Mouse (Mus musculus): Measurements from ENCODE around the gene Aqp9. TPM values are rescaled to one million over a fixed set of nuclear protein-coding genes. Genes with fewer than 3 reads are reported as not detected.
A peak's percentile ranks its signal among the peaks of the same experiment; 100 is the strongest.

Aqp9 gene
- 14.1 and 17.7 TPM in 2 replicates for polyA plus RNA-seq (2011; ENCODE audit: insufficient read depth, insufficient read length, low replicate concordance, missing spikeins)

GRCm38 (mm10) chr9:71168511-71168910, at the start of gene Aqp9:
Gene Aqp9, minus strand, starts transcription at chr9:71168682.
- H3K4me3 ChIP-seq (replicated peaks; ENCODE audit: control insufficient read depth, low read depth, low read length): no peak within 1 kb of the TSS
- 66% methylated on average over 12 of the region's 12 CpGs for WGBS
- peaks cover 9% of the 10 kb centered on the region for H3K4me1 ChIP-seq (ENCODE audit: control insufficient read depth, insufficient read depth, low read length)
- no peak for TF ChIP-seq CTCF (IDR thresholded peaks at IDR 0.05; ENCODE audit: control insufficient read depth, insufficient read depth, low read length)
- no peak for TF ChIP-seq POLR2A (IDR thresholded peaks at IDR 0.05; ENCODE audit: borderline replicate concordance, control insufficient read depth, low read depth, low read length)
- H3K27ac ChIP-seq (ENCODE audit: control insufficient read depth, insufficient read depth, low read depth, low read length, poor library complexity): no peak within 1 kb of the TSS

DNA sequence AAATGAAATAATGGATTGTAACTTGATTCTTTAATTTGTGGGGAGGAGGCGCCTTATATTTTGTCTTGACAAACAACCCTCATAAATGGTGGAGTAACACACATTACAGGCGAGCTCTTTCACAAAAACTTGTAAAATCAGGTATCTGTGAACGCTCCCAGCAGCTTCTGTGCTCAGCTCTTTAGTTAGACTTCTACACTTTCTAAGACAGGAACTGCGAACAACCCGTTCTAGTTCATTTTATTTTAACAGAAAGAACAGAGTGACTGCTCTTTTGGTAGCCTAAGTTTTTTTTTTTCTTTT, 49.3 kb upstream of the Aqp9 start:
- 29% methylated on average over 5 of the region's 5 CpGs for WGBS
- TF ChIP-seq POLR2A (IDR thresholded peaks at IDR 0.05; ENCODE audit: borderline replicate concordance, control insufficient read depth, low read depth, low read length) (no peak), CTCF (IDR thresholded peaks at IDR 0.05; ENCODE audit: control insufficient read depth, insufficient read depth, low read length) (no peak)
- H3K27ac ChIP-seq (ENCODE audit: control insufficient read depth, insufficient read depth, low read depth, low read length, poor library complexity): no peak overlapping the region
- no peak overlapping the region for H3K4me3 ChIP-seq (replicated peaks; ENCODE audit: control insufficient read depth, low read depth, low read length)
- no peaks in the 10 kb centered on the region for H3K4me1 ChIP-seq (ENCODE audit: control insufficient read depth, insufficient read depth, low read length)

DNA sequence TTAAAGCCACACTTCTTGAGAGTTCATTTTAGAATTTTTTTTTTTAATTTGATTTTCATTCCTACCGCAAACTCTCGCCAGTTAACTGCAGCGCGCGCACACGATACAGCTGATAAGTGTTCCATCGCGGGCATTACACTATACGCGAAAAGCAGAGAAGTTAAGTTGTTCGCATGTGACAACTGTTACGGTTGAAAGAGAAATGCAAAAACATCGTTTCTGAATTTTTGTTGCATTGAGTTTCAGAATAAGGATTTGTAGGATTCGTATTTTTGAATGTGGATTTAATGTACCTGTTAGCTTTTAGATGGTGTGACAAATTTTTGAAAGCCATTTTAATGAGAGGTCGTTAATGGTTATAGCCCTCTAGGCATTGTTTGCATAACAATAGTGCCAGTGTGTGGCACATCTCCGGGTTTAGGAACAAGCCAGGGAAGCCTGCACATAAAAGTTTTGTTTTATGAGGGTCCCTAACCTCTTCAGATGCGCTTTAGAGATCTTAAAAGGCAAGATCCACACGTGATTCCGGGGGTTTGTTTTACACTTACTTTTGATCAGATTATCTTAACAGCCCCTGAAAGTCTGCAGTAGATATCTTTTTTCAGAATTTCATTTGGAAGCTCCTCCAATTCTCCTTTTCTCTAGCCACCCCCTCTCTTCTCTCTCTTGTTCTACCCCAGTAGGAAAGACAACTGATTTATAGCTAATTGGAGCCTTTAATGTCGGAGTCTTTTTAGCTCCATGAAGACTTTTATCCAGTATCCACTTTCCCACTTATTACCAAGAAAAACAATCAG, 48.7 kb upstream of the Aqp9 start:
- Histone ChIP-seq H3K27ac (ENCODE audit: control insufficient read depth, insufficient read depth, low read depth, low read length, poor library complexity) (no peak overlapping the region), H3K4me1 (ENCODE audit: control insufficient read depth, insufficient read depth, low read length) (no peaks in the 10 kb centered on the region), H3K4me3 (replicated peaks; ENCODE audit: control insufficient read depth, low read depth, low read length) (no peak overlapping the region)
- TF ChIP-seq CTCF (IDR thresholded peaks at IDR 0.05; ENCODE audit: control insufficient read depth, insufficient read depth, low read length) (no peak), POLR2A (IDR thresholded peaks at IDR 0.05; ENCODE audit: borderline replicate concordance, control insufficient read depth, low read depth, low read length) (no peak)
- WGBS: 5% methylated on average over 20 of the region's 20 CpGs

DNA sequence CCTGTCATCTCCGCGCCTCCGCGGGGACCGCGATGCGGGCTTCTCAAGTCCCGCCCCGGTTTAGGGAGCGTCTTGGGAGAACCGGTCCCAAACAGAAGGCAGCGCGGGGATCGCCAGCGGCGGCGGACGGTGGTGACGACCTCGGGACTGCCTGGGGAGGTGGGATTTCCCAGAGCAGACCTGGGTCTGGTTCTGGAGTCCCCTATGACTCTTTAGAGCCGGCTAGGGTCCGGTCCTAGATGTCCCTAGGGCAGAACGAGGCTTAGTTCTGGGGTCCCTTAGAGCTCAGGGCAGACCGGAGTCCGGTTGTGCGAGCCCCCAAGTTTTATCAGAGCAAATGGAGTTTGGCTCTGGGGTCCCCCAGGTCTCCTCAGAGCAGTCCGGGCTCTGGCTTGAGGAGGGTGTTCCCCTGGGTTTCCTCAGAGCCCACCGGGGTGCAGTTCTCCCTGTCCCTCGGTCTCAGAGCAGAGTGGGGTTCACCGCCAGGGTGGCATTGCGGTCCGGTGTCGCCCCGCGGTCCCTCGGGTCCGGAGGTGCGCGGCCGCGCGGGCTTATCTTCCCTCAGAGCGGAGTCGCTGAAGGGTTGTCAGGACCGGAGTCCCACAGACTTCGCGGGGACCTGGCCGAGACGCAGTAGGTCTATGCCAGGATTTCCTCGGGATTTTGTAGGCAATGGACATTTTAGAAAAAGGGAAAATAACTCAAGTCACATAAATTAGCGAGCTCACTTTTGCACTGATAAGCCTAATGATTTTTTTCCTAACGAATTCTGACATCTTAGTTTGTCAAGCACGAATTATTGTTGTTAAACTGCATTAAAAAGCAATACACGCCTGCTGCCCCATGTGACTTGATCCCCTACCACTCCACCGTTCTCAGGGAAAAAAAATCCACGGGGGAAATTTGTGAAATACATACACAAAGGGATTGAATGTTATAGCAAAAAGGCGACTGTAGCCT, 47.8 kb upstream of the Aqp9 start:
- H3K27ac ChIP-seq (ENCODE audit: control insufficient read depth, insufficient read depth, low read depth, low read length, poor library complexity): no peak overlapping the region
- TF ChIP-seq CTCF (IDR thresholded peaks at IDR 0.05; ENCODE audit: control insufficient read depth, insufficient read depth, low read length) (no peak), POLR2A (IDR thresholded peaks at IDR 0.05; ENCODE audit: borderline replicate concordance, control insufficient read depth, low read depth, low read length) (no peak)
- no peak overlapping the region for H3K4me3 ChIP-seq (replicated peaks; ENCODE audit: control insufficient read depth, low read depth, low read length)
- H3K4me1 ChIP-seq (ENCODE audit: control insufficient read depth, insufficient read depth, low read length): no peaks in the 10 kb centered on the region
- WGBS: 3% methylated on average over 57 of the region's 57 CpGs

DNA sequence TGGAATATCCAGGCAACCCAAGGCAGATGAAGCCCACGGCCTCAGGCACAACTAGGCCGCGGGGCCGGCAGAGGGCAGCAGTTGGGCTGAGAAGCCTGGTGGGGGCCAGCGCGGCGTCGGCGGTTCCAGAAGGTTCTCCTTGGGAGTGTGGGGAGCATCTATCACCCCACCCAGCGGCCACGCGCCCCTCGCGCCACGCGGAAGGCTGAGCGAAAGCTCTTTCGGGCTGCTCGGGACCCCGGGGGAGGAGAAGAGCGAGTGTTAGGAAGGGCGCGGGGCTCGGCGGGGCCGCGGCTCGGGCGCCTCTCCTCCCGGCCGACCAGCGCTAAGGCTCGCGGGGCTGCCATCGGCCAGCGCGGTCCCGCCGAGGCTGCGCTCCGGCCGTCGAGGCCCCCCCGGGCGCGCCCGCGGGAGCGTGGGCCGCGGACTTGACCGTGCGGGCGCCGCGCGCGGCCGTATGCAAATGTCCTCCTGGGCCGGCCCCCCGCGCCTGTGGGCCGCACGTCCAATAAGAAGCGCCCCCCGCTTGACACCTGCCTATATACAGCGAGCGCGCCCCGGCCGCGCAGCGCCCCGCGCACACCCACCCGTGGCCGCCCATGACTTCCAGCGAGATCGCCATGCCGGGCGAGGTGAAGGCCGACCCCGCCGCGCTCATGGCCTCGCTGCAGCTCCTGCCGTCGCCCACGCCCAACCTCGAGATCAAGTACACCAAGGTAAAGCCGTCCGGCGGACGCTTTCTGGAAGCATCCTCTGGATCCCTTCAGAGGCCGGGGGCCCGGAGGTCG, 47.0 kb upstream of the Aqp9 start, which contains the start of gene Aldh1a2:
Gene Aldh1a2, plus strand, starts transcription at position 542 of the 788 bp plus-strand sequence.
- peak within 1 kb of the TSS; percentile 13 for H3K4me3 ChIP-seq (replicated peaks; ENCODE audit: control insufficient read depth, low read depth, low read length)
- no peaks in the 10 kb centered on the region for H3K4me1 ChIP-seq (ENCODE audit: control insufficient read depth, insufficient read depth, low read length)
- TF ChIP-seq CTCF (IDR thresholded peaks at IDR 0.05; ENCODE audit: control insufficient read depth, insufficient read depth, low read length): peak; percentile 25; the same call in 1 of the 2 replicates
- no peak for TF ChIP-seq POLR2A (IDR thresholded peaks at IDR 0.05; ENCODE audit: borderline replicate concordance, control insufficient read depth, low read depth, low read length)
- H3K27ac ChIP-seq (ENCODE audit: control insufficient read depth, insufficient read depth, low read depth, low read length, poor library complexity): no peak within 1 kb of the TSS; the same call in 1 of the 2 replicates
- 3% methylated on average over 97 of the region's 97 CpGs for WGBS

DNA sequence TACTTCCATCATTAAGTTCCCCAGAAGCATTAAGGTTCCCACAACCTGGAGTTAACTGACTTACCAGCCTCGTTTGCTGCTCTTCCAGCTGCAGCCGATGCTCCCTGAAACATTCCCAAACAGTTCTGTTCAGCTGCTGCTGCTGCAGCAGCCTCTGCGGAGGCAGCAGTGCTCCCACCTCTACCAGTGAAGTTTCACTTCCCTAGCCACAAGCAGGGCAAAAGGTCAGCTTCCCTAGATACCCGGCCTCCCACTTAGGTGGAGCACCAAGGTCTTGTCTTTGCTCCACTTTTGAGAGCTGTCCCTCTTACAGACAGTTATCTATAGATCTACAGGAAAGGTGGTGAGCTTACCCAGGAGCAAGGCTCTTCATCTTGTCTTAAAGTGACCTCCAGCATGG, 45.2 kb upstream of the Aqp9 start:
- no peak overlapping the region for H3K4me3 ChIP-seq (replicated peaks; ENCODE audit: control insufficient read depth, low read depth, low read length)
- WGBS: 25% methylated on average over 4 of the region's 4 CpGs
- H3K27ac ChIP-seq (ENCODE audit: control insufficient read depth, insufficient read depth, low read depth, low read length, poor library complexity): no peak overlapping the region
- TF ChIP-seq POLR2A (IDR thresholded peaks at IDR 0.05; ENCODE audit: borderline replicate concordance, control insufficient read depth, low read depth, low read length) (no peak), CTCF (IDR thresholded peaks at IDR 0.05; ENCODE audit: control insufficient read depth, insufficient read depth, low read length) (no peak)
- no peaks in the 10 kb centered on the region for H3K4me1 ChIP-seq (ENCODE audit: control insufficient read depth, insufficient read depth, low read length)

DNA sequence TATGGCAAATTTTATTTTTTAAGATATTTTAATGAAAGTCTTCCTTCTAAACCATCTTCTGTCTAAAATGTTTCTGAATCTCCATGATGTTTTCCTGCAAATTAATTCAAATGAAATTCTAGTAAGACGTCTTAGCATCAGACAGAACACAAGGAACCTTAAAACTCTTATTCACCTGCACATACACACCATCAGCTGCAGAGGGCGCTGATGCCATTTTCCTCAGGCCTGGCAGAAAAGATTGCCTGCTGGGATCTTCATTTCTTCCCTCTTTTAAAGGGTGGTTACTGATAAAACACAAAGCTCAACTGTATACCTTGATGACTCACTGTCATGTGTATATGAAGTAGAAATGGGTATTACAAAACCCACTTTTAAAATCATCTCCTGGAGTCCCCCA, 42.4 kb upstream of the Aqp9 start:
- H3K27ac ChIP-seq (ENCODE audit: control insufficient read depth, insufficient read depth, low read depth, low read length, poor library complexity): no peak overlapping the region
- no peak overlapping the region for H3K4me3 ChIP-seq (replicated peaks; ENCODE audit: control insufficient read depth, low read depth, low read length)
- no peak for TF ChIP-seq POLR2A (IDR thresholded peaks at IDR 0.05; ENCODE audit: borderline replicate concordance, control insufficient read depth, low read depth, low read length)
- TF ChIP-seq CTCF (IDR thresholded peaks at IDR 0.05; ENCODE audit: control insufficient read depth, insufficient read depth, low read length): peak; percentile 34; the same call in 1 of the 2 replicates
- 6% methylated on average over 2 of the region's 2 CpGs for WGBS
- H3K4me1 ChIP-seq (ENCODE audit: control insufficient read depth, insufficient read depth, low read length): no peaks in the 10 kb centered on the region

Data from bone marrow, adult 2 months (tissue).